Mouse (Mus musculus) heart, adult 2 months (tissue): Measurements from ENCODE around the gene Atrn.

Source experiments
- CTCF ChIP-seq: fragments of 200-600 bp; IDR thresholded peaks from 2 replicates; pipeline ENCODE4 v1.8.1; 2022; ENCODE audit warnings: antibody characterized with exemption, mild to moderate bottlenecking, moderate library complexity
- POLR2A ChIP-seq: fragments of 200-500 bp; IDR thresholded peaks from 2 replicates; pipeline ENCODE4 v1.6.1; 2011; ENCODE audit warnings: mild to moderate bottlenecking, low read depth, low read length, control low read depth; ENCODE audit not compliant: insufficient read depth

DNA sequence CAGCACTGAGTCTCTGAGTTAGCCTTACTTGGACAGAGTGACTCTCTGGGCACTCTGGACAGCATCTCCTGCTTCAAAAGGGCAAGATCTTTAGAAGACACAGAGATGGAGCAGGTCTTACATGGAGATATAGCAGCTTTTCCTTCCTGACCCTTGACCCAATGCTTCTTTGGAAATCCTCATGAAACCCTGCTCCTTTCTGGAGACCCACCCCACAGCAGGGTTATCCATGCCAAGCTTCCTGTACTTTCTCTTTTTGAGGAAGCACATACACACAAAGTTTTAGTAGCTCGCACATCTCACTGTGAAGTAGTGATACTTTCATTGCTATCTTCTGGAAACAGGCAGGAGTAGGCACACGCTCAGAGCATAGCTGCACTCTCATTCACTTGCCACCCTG lies 118.9 kb downstream of the Atrn start:
- no peak for TF ChIP-seq CTCF
- TF ChIP-seq POLR2A: no peak
